In the genomic region with DNA sequence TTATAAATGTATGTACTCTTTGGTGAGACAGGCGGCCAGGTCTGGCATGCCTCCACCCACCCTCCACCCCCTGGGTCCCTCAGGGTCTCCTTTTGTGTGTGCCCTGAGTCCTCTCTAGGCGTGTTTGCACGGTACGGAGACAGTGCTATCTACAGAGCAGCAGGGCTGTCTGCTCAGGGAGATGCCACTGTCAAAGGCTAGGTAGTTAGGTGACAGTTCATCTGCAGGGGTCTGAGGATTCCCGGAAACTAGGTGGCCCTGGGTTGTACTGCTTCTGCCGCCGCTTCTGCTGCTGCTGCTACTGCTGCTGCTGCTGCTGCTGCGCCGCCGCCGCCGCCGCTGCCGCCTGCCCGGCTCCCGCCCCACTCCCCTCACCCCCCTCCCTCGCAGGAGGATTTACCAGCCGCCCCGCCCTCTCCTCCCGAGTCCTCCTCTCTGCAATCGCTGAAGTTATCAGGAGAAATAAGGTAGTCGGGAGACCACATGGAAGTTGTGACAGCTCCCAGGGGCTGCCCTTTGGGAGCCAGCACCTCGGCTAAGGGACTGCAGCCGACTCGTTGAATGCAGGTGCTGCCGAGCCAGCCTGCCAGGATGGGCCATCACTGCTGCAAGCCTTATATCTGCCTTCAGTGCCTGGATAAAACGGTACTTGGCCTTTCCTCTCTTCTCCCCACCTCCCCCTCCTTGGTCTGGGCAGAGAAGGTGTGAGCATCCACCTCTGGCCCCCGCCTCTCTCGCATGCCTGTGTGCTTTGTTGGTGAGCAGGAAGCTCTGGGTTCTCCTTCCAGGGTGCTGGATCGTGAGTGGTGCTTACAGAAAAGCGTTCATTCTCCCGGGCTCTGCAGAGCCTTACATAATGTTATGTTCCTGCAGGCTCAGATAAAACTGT, we compare ENCODE assay signal across 8 mouse cellular contexts.
DNase-seq lines count a peak whose midpoint lies in the region; ATAC-seq and TF ChIP-seq lines count a peak whose summit lies in the region.

No protein-coding gene starts in this region.

- no peak for ATAC-seq in intestine, postnatal 0 days
- 0 out of 2 replicates have a peak, but pooled peaks have one; percentile 41 for ATAC-seq in limb, embryonic 15.5 days (ENCODE audit: insufficient number of reproducible peaks, low FRiP score, low TSS enrichment, low read depth)
- peak; percentile 63; the same call in 1 of the 2 replicates for ATAC-seq in neural tube, embryonic 12.5 days (ENCODE audit: low FRiP score, low read depth)

- peak overlapping the region; percentile 34; the same call in 1 of the 2 replicates for H3K9ac ChIP-seq in intestine, postnatal 0 days (ENCODE audit: low read depth, low read length)
- H3K9ac ChIP-seq in limb, embryonic 15.5 days, result peak overlapping the region; percentile 26; the same call in 1 of the 2 replicates
- peak overlapping the region; percentile 40 for H3K9ac ChIP-seq in neural tube, embryonic 12.5 days

- no peak for TF ChIP-seq CTCF in intestine, postnatal 0 days (IDR thresholded peaks at IDR 0.05; ENCODE audit: low read depth)

- peak; percentile 27 for DNase-seq in cerebellum, adult 11-12 months
- no peak for DNase-seq in cerebellum, adult 8-10 months
- DNase-seq in cerebellum, adult 9-10 months, result peak; percentile 21
- peak; percentile 64 to 74 for DNase-seq in frontal cortex, adult 2 months (ENCODE audit: extremely low spot score in 1 of 2, low spot score in 1 of 2)
- DNase-seq in thymus, postnatal 36 days, result peak; percentile 12 to 26

- no peaks in the 10 kb centered on the region for H3K9me3 ChIP-seq in intestine, postnatal 0 days (ENCODE audit: control insufficient read depth)
- H3K9me3 ChIP-seq in limb, embryonic 15.5 days, result no peaks in the 10 kb centered on the region
- no peaks in the 10 kb centered on the region for H3K9me3 ChIP-seq in neural tube, embryonic 12.5 days

- 2% methylated on average over 31 of the region's 32 CpGs for WGBS in intestine, postnatal 0 days
- whole genome bisulfite sequencing in limb, embryonic 15.5 days, result 1% methylated on average over 32 of the region's 32 CpGs
- WGBS in neural tube, embryonic 12.5 days, result 1% methylated on average over 32 of the region's 32 CpGs

- H3K36me3 ChIP-seq in intestine, postnatal 0 days (ENCODE audit: control insufficient read depth, insufficient read depth), result no peaks in the 10 kb centered on the region
- no peaks in the 10 kb centered on the region for H3K36me3 ChIP-seq in limb, embryonic 15.5 days
- H3K36me3 ChIP-seq in neural tube, embryonic 12.5 days, result no peaks in the 10 kb centered on the region

- H3K27me3 ChIP-seq in intestine, postnatal 0 days (replicated peaks; ENCODE audit: control insufficient read depth, insufficient read depth, low read length), result 0 out of 2 replicates have a peak, but pooled peaks cover 2% of the 10 kb centered on the region
- H3K27me3 ChIP-seq in limb, embryonic 15.5 days, result peaks cover 9% of the 10 kb centered on the region; the same call in 1 of the 2 replicates
- peaks cover 6% of the 10 kb centered on the region; the same call in 1 of the 2 replicates for H3K27me3 ChIP-seq in neural tube, embryonic 12.5 days (replicated peaks)

- no peaks in the 10 kb centered on the region for H3K4me1 ChIP-seq in intestine, postnatal 0 days (replicated peaks; ENCODE audit: control insufficient read depth, insufficient read depth, low read length)
- peaks cover 8% of the 10 kb centered on the region for H3K4me1 ChIP-seq in limb, embryonic 15.5 days
- peaks cover 3% of the 10 kb centered on the region; the same call in 1 of the 2 replicates for H3K4me1 ChIP-seq in neural tube, embryonic 12.5 days

- no peak overlapping the region for H3K27ac ChIP-seq in intestine, postnatal 0 days (ENCODE audit: low read depth, low read length)
- H3K27ac ChIP-seq in limb, embryonic 15.5 days, result no peak overlapping the region
- no peak overlapping the region for H3K27ac ChIP-seq in neural tube, embryonic 12.5 days

- peak overlapping the region; percentile 66 for H3K4me2 ChIP-seq in intestine, postnatal 0 days (replicated peaks; ENCODE audit: low read depth)
- peak overlapping the region; percentile 77 for H3K4me2 ChIP-seq in limb, embryonic 15.5 days
- H3K4me2 ChIP-seq in neural tube, embryonic 12.5 days (replicated peaks), result peak overlapping the region; percentile 70

- peak overlapping the region; percentile 46 for H3K4me3 ChIP-seq in intestine, postnatal 0 days (ENCODE audit: low read depth, low read length)
- peak overlapping the region; percentile 54 for H3K4me3 ChIP-seq in limb, embryonic 15.5 days
- H3K4me3 ChIP-seq in neural tube, embryonic 12.5 days, result peak overlapping the region; percentile 40
